Mouse (Mus musculus): ENCODE data around the gene Vav3. TPM values are rescaled to one million over a fixed set of nuclear protein-coding genes. Genes with fewer than 3 reads are reported as not detected.
"Not testable (repeated sequence)": the region's sequence is repeated elsewhere in the genome, so short reads cannot be mapped to it uniquely, and the experiment has no call there.

Gene Vav3
- polyA plus RNA-seq, 1 experiment from 2014 or later = 12.9 TPM

DNA sequence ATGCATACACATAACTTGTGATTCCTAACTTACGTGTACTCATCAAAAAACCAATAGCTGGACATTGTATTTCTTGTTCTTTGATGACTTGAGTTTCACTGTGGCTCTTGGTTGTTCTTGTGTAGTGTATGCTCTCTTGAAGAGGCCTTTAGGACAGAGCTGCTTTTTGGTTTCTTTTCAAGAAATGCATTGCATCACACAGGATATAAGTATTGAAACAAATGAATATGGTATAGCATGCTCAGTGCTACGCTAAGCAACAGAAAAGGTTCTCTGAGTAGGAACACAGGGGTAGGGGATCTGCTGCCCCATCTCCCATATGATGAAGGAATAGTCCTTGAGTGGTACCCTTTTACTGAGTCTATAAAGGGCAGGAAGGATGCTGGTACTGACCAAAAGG, 98.1 kb downstream of the Vav3 start:
- Histone ChIP-seq H3K9ac (ENCODE audit: low read depth, low read length) (no peak overlapping the region), H3K4me3 (ENCODE audit: low read depth, low read length) (no peak overlapping the region), H3K9me3 (replicated peaks; ENCODE audit: control insufficient read depth, low read length) (no peaks in the 10 kb centered on the region), H3K36me3 (ENCODE audit: control insufficient read depth, insufficient read depth, low read length) (no peaks in the 10 kb centered on the region), H3K27ac (ENCODE audit: low read depth, low read length) (no peak overlapping the region), H3K4me2 (no peak overlapping the region), H3K4me1 (ENCODE audit: control insufficient read depth, insufficient read depth, low read length) (no peaks in the 10 kb centered on the region; the same call in 1 of the 2 replicates), H3K27me3 (ENCODE audit: control insufficient read depth, insufficient read depth, low read length) (no peaks in the 10 kb centered on the region)
- WGBS (ENCODE audit: insufficient replicate concordance) = 83% methylated on average over 2 of the region's 2 CpGs
- no peak for ATAC-seq (replicated peaks; ENCODE audit: insufficient number of reproducible peaks, low FRiP score, low TSS enrichment)

DNA sequence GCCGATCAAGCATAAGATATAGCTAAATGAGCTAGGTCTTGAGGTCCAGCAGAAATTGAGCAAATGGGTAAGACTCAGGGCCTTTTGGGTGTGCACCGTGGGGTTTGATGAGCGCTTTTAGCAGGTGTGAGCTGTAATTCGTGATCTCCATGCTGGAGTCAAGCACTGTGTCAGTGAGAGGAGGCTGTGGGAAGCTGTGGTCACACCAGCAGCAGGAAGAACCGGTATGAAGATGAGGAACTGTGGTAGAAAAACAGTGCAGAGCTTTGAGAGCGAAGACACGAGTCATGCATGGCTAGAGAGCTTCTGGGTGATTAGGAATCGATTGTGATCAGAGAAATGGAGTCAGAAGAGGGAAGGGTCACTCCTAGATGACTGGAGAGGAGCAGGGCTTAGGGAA, 98.8 kb downstream of the Vav3 start:
- Histone ChIP-seq H3K27ac (ENCODE audit: low read depth, low read length) (no peak overlapping the region), H3K4me1 (ENCODE audit: control insufficient read depth, insufficient read depth, low read length) (no peaks in the 10 kb centered on the region; the same call in 1 of the 2 replicates), H3K9ac (ENCODE audit: low read depth, low read length) (no peak overlapping the region), H3K4me3 (ENCODE audit: low read depth, low read length) (no peak overlapping the region), H3K27me3 (ENCODE audit: control insufficient read depth, insufficient read depth, low read length) (no peaks in the 10 kb centered on the region), H3K36me3 (ENCODE audit: control insufficient read depth, insufficient read depth, low read length) (no peaks in the 10 kb centered on the region), H3K4me2 (no peak overlapping the region), H3K9me3 (replicated peaks; ENCODE audit: control insufficient read depth, low read length) (no peaks in the 10 kb centered on the region)
- ATAC-seq (replicated peaks; ENCODE audit: insufficient number of reproducible peaks, low FRiP score, low TSS enrichment) = no peak
- WGBS (ENCODE audit: insufficient replicate concordance) = 74% methylated on average over 8 of the region's 8 CpGs

DNA sequence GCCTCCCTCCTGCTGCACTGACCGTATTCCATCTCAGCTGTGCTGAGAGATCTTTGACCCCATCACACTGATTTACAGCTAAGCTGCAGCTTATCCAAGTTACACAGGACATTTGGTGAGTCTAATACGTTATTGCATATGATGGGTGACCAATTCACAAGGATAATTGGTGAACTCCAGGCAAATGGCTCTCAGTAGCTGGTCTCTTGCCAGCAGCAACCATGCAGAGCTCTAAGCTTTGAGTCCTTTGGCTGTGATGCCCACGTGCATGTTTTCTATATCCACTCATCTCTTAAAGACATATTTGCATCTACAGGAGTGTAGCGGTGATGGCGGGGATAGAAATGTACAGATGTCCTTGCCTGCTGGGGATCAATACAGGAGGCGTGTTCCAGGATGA, 99.5 kb downstream of the Vav3 start:
- Histone ChIP-seq H3K36me3 (ENCODE audit: control insufficient read depth, insufficient read depth, low read length) (no peaks in the 10 kb centered on the region), H3K9ac (ENCODE audit: low read depth, low read length) (no peak overlapping the region), H3K27me3 (ENCODE audit: control insufficient read depth, insufficient read depth, low read length) (no peaks in the 10 kb centered on the region), H3K27ac (ENCODE audit: low read depth, low read length) (no peak overlapping the region), H3K9me3 (replicated peaks; ENCODE audit: control insufficient read depth, low read length) (no peaks in the 10 kb centered on the region), H3K4me3 (ENCODE audit: low read depth, low read length) (no peak overlapping the region), H3K4me1 (ENCODE audit: control insufficient read depth, insufficient read depth, low read length) (no peaks in the 10 kb centered on the region; the same call in 1 of the 2 replicates), H3K4me2 (no peak overlapping the region)
- 85% methylated on average over 6 of the region's 6 CpGs for WGBS (ENCODE audit: insufficient replicate concordance)
- ATAC-seq (replicated peaks; ENCODE audit: insufficient number of reproducible peaks, low FRiP score, low TSS enrichment) = no peak

DNA sequence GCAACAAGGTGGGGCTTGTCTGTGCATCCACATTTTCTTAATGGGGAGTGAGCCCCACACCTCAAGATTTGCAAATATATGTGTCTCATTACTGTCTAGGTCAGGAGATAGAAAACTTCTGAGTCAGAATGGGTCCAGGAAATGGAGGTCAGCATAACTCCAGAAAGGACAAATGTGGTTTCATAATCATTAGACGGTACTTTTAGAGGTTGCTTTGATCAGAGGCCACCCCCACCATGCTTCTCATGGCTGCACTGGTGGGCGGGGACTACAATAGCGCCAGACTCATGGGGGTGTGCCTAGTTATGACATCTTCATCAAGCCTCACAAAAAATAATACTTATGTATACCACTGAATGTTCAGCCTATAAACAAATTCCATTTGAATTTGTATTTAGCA, 103.6 kb downstream of the Vav3 start:
- H3K9ac ChIP-seq (ENCODE audit: low read depth, low read length) = no peak overlapping the region
- no peak for ATAC-seq (replicated peaks; ENCODE audit: insufficient number of reproducible peaks, low FRiP score, low TSS enrichment)
- no peak overlapping the region for H3K27ac ChIP-seq (ENCODE audit: low read depth, low read length)
- H3K9me3 ChIP-seq (replicated peaks; ENCODE audit: control insufficient read depth, low read length) = no peaks in the 10 kb centered on the region
- no peaks in the 10 kb centered on the region; the same call in 1 of the 2 replicates for H3K4me1 ChIP-seq (ENCODE audit: control insufficient read depth, insufficient read depth, low read length)
- H3K4me3 ChIP-seq (ENCODE audit: low read depth, low read length) = no peak overlapping the region
- 79% methylated on average over 3 of the region's 3 CpGs for WGBS (ENCODE audit: insufficient replicate concordance)
- H3K36me3 ChIP-seq (ENCODE audit: control insufficient read depth, insufficient read depth, low read length) = no peaks in the 10 kb centered on the region
- no peak overlapping the region for H3K4me2 ChIP-seq
- H3K27me3 ChIP-seq (ENCODE audit: control insufficient read depth, insufficient read depth, low read length) = no peaks in the 10 kb centered on the region

DNA sequence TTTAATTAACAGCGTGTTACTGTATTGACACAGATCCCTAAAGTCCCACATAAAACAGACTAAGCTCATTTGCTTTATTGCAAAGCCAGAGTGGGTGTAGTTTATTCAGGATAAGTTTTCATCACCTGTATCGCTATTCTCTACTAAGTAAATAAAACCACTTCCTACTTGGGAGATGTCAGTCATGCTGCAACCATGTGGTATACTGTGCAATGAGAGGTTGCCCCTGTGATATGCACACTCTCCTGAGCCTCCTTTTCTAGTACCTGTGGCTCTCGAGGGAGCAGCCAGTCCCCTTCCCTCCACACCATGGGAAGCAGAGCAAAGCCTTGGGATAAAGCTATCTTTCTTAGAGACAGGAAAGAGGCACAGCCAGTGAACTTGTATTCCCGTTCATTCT, 106.5 kb downstream of the Vav3 start:
- no peak overlapping the region for H3K27ac ChIP-seq (ENCODE audit: low read depth, low read length)
- H3K4me3 ChIP-seq (ENCODE audit: low read depth, low read length) = no peak overlapping the region
- no peaks in the 10 kb centered on the region for H3K27me3 ChIP-seq (ENCODE audit: control insufficient read depth, insufficient read depth, low read length)
- ATAC-seq (replicated peaks; ENCODE audit: insufficient number of reproducible peaks, low FRiP score, low TSS enrichment) = no peak
- no peaks in the 10 kb centered on the region for H3K9me3 ChIP-seq (replicated peaks; ENCODE audit: control insufficient read depth, low read length)
- no peaks in the 10 kb centered on the region for H3K36me3 ChIP-seq (ENCODE audit: control insufficient read depth, insufficient read depth, low read length)
- no peak overlapping the region for H3K4me2 ChIP-seq
- H3K9ac ChIP-seq (ENCODE audit: low read depth, low read length) = no peak overlapping the region
- WGBS (ENCODE audit: insufficient replicate concordance) = 57% methylated on average over 4 of the region's 4 CpGs
- H3K4me1 ChIP-seq (ENCODE audit: control insufficient read depth, insufficient read depth, low read length) = no peaks in the 10 kb centered on the region; the same call in 1 of the 2 replicates

DNA sequence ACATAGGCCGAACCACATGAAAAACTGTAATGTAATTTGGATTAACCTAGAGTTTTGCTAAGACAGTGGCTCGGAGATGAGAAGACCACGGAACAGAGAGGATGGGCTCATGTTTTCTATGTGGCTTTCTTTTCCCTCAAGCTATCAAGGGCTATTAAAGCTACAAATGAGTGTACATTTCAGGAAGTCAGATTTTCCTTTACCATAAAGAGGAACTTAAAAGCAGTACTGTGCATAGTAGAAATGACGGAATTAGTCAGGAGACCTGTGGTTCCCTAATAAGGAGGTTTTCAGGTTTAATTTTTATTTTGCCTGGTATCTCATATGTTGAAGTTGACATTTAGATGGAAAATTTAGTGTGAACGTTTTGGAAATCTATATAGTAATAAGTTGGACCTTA, 107.8 kb downstream of the Vav3 start:
- not testable (repeated sequence) for H3K4me2 ChIP-seq; H3K27me3 ChIP-seq (ENCODE audit: control insufficient read depth, insufficient read depth, low read length); H3K9ac ChIP-seq (ENCODE audit: low read depth, low read length); H3K4me1 ChIP-seq (ENCODE audit: control insufficient read depth, insufficient read depth, low read length); H3K9me3 ChIP-seq (replicated peaks; ENCODE audit: control insufficient read depth, low read length); H3K27ac ChIP-seq (ENCODE audit: low read depth, low read length); H3K4me3 ChIP-seq (ENCODE audit: low read depth, low read length); ATAC-seq (replicated peaks; ENCODE audit: insufficient number of reproducible peaks, low FRiP score, low TSS enrichment); H3K36me3 ChIP-seq (ENCODE audit: control insufficient read depth, insufficient read depth, low read length)
- WGBS (ENCODE audit: insufficient replicate concordance) = 81% methylated on average over 5 of the region's 5 CpGs

DNA sequence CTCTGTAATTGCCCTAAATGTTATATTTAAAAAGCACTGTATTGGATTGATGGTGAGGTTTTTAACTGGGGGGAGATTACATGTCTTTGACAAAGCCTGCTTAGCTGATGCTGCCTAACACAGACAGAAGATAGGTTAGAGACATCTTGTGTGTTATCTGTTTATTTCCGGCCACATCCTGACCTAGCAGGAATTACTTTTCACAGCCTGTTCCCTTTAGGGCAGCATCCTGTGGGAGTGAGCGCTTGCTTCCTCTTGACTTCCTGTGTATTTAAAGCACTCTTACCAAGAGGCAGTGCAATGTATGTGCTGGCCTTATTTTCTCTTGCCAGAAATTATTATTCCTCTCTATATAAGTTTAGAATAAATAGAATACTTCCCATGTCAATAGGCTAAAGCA, 111.5 kb downstream of the Vav3 start:
- H3K36me3 ChIP-seq (ENCODE audit: control insufficient read depth, insufficient read depth, low read length) = no peaks in the 10 kb centered on the region
- WGBS (ENCODE audit: insufficient replicate concordance) = 43% methylated on average over 2 of the region's 2 CpGs
- H3K4me3 ChIP-seq (ENCODE audit: low read depth, low read length) = no peak overlapping the region
- H3K27me3 ChIP-seq (ENCODE audit: control insufficient read depth, insufficient read depth, low read length) = no peaks in the 10 kb centered on the region
- no peaks in the 10 kb centered on the region for H3K4me1 ChIP-seq (ENCODE audit: control insufficient read depth, insufficient read depth, low read length)
- H3K4me2 ChIP-seq = no peak overlapping the region
- H3K9ac ChIP-seq (ENCODE audit: low read depth, low read length) = no peak overlapping the region
- H3K9me3 ChIP-seq (replicated peaks; ENCODE audit: control insufficient read depth, low read length) = no peaks in the 10 kb centered on the region
- no peak overlapping the region for H3K27ac ChIP-seq (ENCODE audit: low read depth, low read length)
- 0 out of 2 replicates have a peak, but pooled peaks have one; percentile 42 for ATAC-seq (replicated peaks; ENCODE audit: insufficient number of reproducible peaks, low FRiP score, low TSS enrichment)

DNA sequence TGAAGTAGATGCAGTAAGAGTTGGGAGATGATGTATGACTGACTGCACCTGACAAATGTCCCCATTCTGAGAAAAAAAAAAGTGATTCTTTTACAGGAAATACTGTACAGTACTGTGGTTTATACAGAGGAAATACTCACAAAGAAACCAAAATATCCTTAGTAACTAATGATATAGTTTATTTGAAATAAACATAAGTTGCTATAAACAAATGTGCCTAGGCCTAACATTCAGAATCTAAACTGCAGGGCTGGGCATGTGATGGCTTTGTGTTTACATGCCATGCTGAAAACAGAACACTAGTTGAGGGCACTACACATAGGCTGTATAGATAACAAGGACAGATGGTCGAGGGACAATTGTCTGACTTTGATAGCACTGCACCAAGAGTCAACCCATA, 114.2 kb downstream of the Vav3 start:
- Histone ChIP-seq H3K4me3 (ENCODE audit: low read depth, low read length) (no peak overlapping the region), H3K27me3 (ENCODE audit: control insufficient read depth, insufficient read depth, low read length) (no peaks in the 10 kb centered on the region), H3K4me1 (ENCODE audit: control insufficient read depth, insufficient read depth, low read length) (no peaks in the 10 kb centered on the region), H3K4me2 (no peak overlapping the region), H3K36me3 (ENCODE audit: control insufficient read depth, insufficient read depth, low read length) (no peaks in the 10 kb centered on the region), H3K9me3 (replicated peaks; ENCODE audit: control insufficient read depth, low read length) (no peaks in the 10 kb centered on the region), H3K27ac (ENCODE audit: low read depth, low read length) (no peak overlapping the region), H3K9ac (ENCODE audit: low read depth, low read length) (no peak overlapping the region)
- WGBS (ENCODE audit: insufficient replicate concordance) = 21% methylated on average over 1 of the region's 1 CpGs
- no peak for ATAC-seq (replicated peaks; ENCODE audit: insufficient number of reproducible peaks, low FRiP score, low TSS enrichment)

DNA sequence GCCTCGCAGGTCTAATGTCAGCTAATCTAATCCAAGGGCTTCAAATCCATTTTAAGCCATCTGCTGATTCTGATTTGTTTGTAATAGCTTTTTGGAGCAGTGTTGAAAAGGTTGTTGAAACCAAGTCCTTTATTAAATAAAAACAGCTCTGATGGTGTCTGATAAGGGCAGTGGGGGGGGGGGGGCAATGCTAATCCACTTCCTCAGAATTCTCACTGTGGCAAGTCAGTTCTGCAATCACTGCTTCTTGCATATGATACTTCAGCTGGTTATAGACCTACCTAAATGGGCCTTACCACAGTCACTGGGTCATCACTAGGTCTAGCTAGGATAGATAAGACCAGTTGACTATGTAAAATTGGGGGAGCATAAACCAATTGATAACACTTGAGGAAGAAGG, 115.9 kb downstream of the Vav3 start:
- H3K4me3 ChIP-seq (ENCODE audit: low read depth, low read length) = no peak overlapping the region
- H3K27me3 ChIP-seq (ENCODE audit: control insufficient read depth, insufficient read depth, low read length) = no peaks in the 10 kb centered on the region
- no peaks in the 10 kb centered on the region for H3K4me1 ChIP-seq (ENCODE audit: control insufficient read depth, insufficient read depth, low read length)
- no peaks in the 10 kb centered on the region for H3K36me3 ChIP-seq (ENCODE audit: control insufficient read depth, insufficient read depth, low read length)
- no peak overlapping the region for H3K9ac ChIP-seq (ENCODE audit: low read depth, low read length)
- no peaks in the 10 kb centered on the region for H3K9me3 ChIP-seq (replicated peaks; ENCODE audit: control insufficient read depth, low read length)
- WGBS (ENCODE audit: insufficient replicate concordance) = 77% methylated on average over 1 of the region's 1 CpGs
- ATAC-seq (replicated peaks; ENCODE audit: insufficient number of reproducible peaks, low FRiP score, low TSS enrichment) = no peak
- H3K27ac ChIP-seq (ENCODE audit: low read depth, low read length) = no peak overlapping the region
- no peak overlapping the region for H3K4me2 ChIP-seq
